Mouse (Mus musculus): ENCODE results near the gene Ubtd1. TPM values are rescaled to one million over a fixed set of nuclear protein-coding genes. Genes with fewer than 3 reads are reported as not detected.

Ubtd1 gene
- total RNA-seq, 4 experiments from 2014 or later, result 17.2 to 23.2 (median 21.2) TPM

DNA sequence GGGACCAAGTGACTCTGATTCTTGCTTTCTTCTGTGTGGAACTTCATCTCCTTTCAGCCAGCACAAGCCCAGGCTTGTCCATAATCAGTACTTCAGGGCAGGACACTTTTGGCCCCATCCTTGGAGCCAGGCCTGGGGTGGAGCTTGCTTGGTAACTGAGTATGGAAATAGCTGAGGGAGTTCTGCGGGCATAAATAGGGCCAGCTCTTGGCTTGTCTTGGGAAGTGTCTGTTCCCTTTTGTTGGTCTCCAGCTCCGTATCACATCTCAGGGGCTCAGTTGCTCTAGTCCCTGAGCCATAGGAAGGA is 40.9 kb downstream of the Ubtd1 start:
- no peak for DNase-seq

DNA sequence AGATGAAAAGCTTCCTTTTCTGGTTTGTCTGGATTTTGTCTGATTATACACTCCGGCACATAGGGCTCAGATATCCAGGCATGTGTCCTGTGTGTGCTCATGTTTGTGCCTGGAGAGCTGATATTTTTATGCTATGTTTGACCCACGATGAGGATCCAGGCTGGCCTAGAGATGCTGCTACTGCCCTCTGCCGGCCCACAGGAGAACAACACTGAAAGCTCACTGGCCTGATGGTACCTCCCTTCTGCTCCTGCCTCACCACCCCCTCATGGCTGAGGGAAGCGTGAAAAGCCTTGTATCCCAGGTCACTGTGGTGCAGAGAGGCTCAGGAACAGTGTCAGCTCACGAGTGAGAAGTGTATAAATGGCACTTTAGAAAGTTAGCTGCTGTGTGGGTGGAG is 44.6 kb downstream of the Ubtd1 start:
- peak; percentile 65 for DNase-seq

DNA sequence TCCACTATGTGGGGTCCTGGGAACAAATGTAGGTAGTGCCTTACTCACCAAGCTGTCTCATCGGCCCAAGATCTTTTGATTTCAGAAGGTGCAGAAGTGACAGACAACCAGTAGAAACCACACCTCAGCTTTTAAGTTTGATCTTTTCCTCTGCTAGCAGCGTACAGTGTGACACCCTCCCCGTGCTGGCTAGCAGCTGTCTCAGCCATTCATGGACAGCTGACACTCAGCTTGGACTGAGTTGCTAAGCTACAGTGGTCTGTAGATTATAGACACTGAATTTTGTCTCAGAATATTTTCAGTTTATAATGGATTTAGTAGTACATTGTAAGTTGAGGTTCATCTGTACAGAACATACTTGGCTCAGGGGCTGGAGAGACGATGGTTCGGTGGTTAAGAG is 49.5 kb downstream of the Ubtd1 start:
- DNase-seq, result no peak

DNA sequence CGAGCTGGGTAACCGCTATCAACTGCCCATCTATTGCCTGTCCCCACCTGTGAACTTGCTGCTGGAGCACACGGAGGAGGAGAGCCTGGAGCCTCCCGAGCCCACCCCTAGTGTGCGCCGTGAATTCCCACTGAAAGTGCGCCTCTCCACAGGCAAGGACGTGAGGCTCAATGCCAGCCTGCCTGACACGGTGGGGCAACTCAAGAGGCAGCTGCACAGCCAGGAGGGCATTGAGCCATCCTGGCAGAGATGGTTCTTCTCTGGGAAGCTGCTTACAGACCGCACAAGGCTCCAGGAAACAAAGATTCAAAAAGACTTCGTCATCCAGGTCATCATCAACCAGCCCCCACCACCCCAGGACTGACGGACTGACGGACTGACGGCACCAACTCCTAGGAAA is 52.0 kb downstream of the Ubtd1 start:
- no peak for DNase-seq

DNA sequence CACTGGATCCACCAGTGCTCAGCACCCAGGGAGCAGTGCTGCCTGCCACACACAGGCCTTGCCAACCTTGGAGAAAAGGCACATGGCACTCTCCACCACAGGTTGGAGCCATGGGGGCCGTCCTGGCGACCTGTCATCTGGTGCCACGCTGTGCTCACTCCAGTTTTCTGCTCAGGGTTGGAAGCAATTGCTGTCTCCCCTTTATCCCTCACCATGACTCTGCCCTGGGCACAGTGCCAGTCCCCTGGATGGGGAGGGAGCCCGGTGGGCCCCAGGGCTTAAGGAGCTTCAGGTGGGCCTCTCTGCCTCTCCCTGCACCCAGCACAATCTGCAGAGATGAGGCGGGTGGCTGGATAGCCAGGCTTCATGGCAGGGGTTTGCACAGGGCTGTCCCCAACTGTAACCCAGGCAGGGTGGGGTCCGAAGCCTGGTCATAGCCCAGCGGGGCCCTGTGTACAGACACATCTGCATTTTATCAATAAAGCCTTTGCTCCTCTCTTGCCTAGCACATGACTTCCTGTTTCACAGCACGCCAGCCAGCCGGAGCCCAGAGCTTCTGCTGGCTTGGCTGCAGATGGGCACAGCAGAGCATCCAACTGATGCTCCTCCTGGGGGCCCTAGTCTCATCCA is 52.7 kb downstream of the Ubtd1 start:
- no peak for DNase-seq

DNA sequence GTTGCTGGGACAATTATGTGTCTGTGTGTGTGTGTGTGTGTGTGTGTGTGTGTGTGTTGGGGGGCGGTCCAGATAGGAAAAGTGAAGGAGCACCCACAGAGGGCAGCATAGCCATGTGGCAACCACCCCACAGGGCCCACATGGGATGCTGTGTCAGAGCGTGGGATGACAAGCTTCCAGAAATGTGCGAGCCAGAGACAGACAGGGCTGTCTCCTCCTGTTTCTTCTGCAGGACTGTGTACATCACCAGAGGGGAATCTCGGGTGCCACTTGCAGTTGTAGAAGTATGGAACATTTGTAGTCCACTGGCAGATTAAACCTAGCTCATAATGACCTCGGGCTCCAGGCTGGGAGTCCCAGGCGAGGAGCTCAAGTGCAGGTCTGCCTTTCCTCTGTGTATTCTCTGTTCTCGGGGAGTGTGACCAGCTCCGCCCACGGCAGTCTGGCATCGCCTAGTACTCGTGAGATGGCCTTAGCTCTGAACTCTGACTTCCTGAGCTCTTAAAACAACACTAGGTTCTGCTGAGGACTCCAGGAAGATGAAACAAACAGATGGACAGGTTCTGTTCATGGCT is 53.4 kb downstream of the Ubtd1 start:
- DNase-seq, result no peak

DNA sequence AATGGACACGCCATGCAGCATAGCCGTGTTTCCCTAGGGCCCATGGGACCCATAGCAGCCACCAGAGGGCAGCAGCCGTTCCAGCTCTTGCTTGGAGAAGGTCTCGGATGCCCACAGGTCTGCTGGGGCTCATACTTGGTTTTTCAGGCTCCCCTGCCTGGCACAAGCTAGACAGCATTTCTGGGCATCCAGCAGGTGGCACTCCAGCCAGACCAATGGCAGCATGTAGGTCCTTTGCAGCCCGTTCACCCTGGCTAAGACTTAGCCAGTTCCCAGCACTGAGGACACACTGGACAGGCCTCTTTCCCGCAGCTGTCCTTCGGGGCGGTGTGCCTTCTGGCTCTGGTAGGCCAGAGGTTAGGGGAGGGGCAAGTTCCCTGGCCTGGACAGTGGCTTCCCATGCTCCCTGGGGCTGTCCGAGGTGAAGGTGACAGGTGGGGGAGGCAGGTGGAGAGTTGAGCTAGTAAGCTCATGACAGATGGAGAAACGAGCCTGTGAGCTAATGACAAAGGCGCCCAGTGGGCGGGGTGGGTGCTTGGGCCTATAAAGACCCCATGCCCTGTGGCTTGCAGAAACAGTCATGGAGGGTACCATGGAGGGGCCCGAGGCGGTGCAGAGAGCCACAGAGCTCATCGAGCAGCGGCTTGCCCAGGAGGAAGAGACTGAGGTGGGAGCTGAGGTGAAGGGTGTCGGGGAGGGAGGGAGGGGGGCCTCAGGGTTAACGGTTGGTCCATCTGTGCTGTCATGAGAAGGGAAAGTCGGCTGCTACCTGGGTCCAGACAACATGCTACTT is 54.1 kb downstream of the Ubtd1 start, which contains the start of gene Ankrd2:
Ankrd2 (plus strand) TSS at position 545 of the 793 bp plus-strand sequence.
- DNase-seq, result peak; percentile 83

DNA sequence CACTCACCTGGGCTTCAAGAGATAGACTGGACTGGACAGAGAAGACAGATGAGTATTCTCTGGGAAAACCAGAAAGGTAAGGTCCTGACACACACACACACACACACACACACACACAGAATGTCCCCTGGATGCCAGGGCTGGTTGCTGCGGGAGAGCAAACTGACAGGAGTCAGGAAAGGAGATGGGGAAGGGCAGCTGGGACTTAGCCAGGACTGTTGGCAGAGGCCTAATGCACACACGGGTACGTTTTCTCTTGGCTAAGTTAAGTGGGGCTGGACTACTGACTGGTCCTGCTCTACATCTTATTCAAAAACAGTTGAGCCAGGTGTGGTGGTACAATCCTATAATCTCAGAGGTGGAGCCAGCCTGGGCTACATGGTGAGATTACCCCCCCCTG is 54.8 kb downstream of the Ubtd1 start:
- DNase-seq, result no peak

DNA sequence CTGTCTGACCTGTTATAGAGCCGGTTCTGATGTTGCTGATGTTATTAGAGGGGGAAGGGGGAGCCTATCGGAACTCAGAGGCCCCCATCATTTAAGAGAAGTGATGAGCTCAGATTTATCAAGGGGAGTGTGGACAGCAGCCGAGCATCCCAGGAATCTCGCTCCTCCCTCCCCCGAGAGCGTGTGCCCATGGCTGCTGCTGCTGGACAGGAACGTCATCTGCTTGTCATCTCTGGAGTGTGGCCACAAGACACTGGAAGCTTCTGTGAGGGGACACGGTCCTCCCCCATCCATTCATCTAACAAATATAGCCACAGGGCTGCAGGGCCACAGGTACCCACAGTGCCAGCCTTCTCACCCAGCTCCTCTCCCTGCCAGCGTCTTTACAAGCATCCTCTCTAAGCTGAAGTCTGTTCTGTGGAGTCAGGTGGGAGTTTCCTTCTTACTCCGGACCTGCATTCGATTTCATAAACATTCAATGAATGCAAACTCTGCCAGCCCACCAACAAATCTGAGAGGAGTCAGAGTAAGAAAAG is 55.7 kb downstream of the Ubtd1 start:
- DNase-seq, result no peak

DNA sequence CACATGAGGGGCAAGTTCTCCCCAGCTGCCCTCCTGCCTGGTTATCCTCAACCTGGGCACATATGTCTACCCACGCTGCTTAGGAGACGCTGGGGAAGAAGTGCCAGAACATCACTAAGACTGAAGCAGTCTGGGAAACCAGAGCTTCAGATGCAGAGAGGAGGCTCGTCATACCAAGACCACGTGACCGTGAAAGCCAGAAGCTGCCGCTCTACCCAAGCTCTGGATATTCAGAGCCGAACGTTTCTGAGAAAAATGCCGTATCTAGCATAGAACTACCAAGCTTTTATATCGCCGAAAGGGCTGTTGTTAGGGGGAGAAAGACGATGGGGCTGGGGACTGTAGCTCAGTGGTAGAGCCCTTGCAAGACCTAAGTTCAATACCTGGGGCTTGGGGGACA is 56.7 kb downstream of the Ubtd1 start:
- no peak for DNase-seq

DNA sequence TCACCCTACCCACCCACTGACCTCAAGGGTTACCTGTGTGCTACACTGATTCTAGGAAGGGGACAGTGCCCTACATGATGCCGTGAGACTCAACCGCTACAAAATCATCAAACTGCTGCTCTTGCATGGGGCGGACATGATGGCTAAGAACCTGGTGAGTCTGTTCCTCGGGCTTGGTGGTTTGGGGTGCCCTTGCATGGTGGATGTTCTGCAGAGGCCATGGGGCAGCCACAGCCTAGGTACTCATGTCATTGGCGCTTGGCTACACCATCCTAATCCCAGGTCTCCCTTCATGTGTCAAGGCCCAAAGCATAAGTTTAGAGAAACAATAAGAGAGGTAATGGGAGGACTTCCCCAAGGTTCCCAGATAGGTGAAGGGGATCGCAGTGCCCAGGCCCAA is 62.4 kb downstream of the Ubtd1 start:
- DNase-seq, result no peak

DNA sequence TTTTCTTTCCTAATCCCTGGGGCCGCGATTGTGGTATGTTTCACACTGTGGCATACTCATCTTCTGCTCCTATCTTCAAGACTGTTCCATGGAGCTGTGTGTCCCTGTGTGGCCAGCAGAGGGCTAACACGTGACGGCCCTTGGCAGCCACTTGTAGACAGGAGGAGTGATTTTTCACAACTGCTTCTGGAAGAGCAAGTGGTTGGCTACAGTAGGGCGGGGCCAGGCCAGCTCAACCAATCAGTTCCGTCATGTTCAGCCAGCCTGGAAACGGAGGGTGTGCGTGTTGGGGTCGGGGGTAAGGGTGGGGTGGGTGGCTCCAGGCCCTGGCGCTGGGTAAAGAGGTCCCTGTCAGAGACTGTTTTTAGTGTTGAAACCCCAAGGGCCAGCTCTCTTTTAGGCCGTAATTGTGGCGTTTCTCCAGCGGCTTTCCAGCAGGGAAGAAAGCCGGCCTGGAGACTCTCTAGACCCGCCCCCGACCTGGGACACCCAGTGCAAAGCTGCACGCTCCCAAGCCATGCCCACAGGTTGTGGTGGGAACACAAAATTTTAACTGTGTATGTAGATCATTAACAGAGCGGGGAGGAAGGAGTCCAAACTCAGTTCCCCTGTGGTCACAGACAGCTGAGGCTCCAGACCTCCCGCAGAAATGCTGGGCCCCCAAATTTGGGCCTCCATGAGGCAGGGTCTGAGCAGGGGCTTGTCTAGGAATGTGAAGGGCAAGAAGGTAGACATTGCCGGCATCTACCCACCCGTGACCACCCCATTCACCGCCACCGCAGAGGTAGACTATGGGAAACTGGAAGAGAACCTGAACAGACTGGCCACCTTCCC is 63.9 kb downstream of the Ubtd1 start, which contains the start of gene Hoga1:
Hoga1 (plus strand) TSS at position 342 of the 834 bp plus-strand sequence.
- peak; percentile 71 for DNase-seq

DNA sequence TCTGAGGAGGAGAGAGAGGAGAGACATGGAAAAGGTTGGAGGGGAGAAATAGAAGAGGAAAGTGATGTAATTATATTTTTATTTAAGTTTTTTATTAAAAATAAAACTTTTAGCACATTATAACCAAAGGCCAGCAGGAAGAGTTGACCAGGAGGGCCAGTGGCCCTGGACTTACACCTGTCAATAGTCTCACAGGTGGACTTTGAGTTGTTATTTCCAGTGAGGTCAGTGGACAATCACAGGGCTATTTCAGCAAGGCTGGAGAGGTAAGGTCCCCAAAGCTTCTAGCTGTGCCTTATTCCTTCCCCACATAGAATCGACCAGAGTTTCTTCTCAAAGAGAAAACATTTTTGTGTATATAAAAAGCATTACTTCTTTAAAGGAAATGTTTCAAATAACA is 68.7 kb downstream of the Ubtd1 start:
- DNase-seq, result no peak

DNA sequence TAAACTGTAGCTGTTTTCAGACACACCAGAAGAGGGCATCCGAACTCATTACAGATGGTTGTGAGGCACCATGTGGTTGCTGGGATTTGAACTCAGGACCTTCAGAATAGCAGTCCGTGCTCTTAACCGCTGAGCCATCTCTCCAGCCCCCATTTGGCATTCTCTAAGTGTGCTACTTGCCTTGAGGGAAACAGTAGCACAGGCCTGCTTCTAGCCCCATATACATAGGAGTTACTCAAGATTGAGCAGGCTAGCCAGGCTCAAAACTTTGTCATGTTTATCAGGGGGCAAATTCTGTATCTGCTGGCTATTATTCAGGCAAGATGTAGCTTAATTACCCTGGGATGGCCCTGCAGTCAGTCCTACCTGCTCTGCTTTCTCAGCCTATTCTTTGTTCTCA is 69.8 kb downstream of the Ubtd1 start:
- no peak for DNase-seq

DNA sequence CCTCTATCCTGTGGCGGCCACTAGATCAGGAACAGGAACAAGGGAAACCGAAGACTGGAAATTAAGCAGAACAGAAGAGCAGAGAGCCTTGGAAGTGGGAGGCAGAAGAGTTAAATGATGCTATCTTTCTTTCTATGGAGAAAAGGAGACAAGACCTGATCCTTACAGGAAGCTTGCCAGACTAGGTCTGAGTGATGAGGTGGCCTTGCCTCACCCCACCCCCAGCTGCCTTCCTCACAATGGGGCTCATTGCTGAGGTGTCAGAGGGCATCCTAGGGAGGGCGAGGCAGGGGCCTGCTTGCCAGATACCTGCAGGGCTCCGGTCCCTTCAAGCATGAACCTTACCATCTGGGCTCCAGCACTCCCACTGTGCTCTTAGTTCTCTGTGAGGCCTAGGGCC is 70.4 kb downstream of the Ubtd1 start, which contains the start of gene 4933411K16Rik:
4933411K16Rik (plus strand) TSS at position 301 of the 400 bp plus-strand sequence.
- no peak for DNase-seq

DNA sequence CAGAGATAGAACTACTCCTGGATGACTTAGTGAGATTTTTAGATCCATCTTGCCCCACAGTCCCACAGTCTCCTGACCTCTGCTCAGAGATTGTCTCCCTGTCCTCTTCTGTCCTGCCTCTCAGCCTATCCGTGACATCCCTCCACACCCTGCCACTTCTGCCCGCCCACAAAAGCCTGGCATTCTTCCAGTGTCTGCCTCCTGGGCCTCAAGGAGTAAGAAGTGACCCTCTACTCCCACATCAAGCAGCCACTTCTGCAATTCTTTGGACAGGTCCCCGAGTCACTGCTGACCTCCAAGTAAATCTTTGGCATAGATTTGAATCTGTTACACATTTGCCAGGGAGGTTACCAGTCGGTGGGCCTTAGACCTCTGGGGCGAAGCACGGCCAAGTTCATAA is 72.7 kb downstream of the Ubtd1 start:
- no peak for DNase-seq

DNA sequence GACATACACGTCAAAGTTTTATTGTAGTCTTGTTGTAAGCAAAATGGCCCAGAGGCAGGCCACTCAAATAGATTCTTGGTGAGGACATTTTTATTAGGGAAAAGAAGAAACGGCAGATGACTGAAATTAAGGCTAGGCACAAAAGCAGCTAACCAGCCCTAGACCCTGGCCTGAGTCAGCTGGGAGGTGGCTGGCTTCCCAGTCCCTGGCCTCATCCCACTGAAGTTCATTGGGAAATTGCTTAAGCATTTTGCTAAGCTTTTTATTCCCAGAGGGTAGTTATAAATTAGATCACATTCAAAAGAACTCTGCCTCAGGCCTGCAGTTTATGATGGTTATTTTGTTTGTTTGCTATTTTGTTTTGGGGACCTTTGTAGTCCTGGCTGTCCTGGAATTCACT is 74.3 kb downstream of the Ubtd1 start:
- DNase-seq, result no peak

DNA sequence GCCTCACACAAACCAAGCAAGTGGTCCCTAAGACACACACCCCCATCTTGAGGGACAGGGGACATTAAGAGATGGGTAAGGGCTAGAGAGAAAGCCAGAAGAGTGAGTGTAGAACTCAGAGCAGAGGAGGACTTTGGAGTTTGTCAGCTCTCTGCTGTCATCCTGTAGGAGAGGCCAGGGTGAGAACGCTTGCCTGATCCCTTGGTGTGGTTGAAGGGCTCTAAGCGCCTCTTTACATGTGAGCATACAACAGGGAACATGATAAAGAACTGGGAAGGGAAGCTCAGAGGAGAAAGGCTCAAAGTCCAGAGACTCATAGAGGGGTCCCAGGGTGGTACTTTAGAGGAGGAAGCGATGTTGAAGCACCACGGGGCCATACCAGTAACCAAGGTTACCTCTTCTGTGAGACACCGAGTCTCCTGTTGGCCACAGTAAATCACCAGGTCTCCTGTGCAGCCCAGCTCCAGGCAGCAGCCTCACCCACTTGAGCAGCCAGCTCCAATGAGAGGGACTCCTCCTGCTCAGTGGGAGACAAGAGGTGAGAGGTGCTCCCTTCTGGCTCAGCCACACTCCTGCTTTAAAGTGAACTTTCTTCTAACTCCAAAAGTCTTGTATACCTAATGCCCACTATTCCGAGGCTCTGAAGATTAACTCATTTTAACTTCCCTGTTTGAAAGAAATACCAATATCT is 75.3 kb downstream of the Ubtd1 start:
- no peak for DNase-seq

DNA sequence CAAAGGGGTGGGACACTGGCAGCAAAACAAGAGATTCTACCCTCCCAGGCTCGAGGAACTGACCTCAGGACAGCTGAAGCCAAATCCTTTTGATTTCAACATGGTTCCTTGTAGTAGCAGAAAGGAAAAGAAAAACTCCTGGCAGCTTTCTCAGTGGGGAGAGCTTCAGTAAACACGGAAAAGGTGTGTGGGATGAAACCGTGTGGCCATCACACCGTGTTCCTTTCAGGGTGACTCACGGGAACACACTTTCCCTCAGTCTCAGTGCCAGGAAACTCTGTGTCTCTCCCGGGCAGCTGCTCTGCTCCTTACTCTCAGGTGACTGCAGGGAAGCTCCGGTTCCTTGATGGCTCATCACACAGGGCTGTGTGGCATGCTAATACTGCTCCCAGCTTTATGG is 76.9 kb downstream of the Ubtd1 start:
- no peak for DNase-seq

DNA sequence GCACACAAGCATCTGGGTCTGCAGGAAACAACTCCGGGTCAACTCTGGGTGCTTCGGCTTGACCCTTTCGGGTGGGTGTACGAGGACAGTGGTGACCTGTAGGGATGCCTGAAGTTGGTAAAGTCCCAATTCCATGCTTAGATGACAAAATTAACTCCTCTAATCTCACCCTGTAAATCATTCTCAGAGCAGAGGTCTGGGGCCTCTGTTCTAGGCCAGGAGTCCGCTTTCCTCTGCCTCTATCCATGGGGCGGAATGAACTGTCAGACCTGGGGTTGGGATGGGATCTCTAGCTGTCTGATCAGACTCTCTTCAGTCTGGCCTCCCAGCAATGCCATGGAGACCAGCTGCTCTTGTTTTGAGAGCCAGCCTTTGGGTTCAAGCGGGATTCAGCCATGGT is 79.9 kb downstream of the Ubtd1 start:
- no peak for DNase-seq

DNA sequence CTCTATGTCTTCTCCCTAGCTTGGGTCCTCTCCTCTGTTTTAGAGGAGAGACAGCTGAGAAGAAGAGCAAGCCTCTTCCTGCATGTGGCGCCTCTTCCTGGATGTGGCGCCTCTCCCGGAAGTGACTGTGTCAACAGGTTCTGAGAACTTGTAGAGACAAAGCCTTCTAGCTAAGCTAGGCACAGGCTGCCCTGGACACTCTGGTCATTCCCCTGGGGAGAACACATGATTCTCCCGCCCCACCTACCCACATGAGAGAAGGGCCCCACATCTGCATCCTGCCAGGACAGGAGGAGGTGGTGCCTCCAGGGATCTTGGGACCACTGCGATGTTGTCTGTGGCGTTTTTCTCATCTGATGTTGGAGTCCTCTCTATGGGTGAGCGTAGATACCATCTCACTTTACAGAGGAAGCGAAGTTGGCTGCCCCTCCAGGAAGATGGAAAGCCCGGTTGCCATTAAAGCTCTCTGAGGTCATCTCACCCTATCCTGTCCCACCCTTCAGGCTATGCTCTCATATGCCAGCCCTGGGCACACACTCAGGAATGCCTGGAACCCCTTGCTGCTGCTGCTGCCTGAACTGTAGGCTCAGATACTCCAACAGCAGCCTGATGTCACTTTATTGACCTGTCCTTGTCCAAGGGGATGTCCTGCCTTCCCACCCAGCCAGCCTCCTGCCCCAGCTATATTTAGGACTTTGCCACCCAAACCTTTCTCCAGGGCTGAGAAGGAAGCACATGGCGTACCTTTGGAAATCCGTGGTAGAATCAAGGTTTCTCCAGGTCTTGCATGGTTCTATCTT is 87.1 kb downstream of the Ubtd1 start:
- no peak for DNase-seq

Data from adrenal gland, adult 8-10 months (tissue).